Mouse (Mus musculus) CH12.LX (cell line): ENCODE results near the gene Foxred1. TPM values are rescaled to one million over a fixed set of nuclear protein-coding genes. Genes with fewer than 3 reads are reported as not detected.
A peak's percentile ranks its signal among the peaks of the same experiment; 100 is the strongest.

Source experiments
- DNase-seq: peaks from one replicate; pipeline ENCODE4 v3.0.0-alpha.2; 2013; ENCODE audit errors: extremely low read depth
- H3K27ac ChIP-seq: 2 replicates; pipeline ENCODE4 v1.5.1; 2012; ENCODE audit warnings: low read depth, mild to moderate bottlenecking, control low read depth, moderate library complexity; ENCODE audit not compliant: insufficient read depth
- H3K27me3 ChIP-seq: replicated peaks from 2 replicates; pipeline ENCODE3; 2012; ENCODE audit warnings: inconsistent platforms
- H3K36me3 ChIP-seq, 2 experiments: replicated peaks in 1 of 2; 2 replicates each; pipeline versions ENCODE3 to v1.6.1; 2012; ENCODE audit warnings: inconsistent platforms in 1 of 2, low read length in 1 of 2, mild to moderate bottlenecking in 1 of 2, mixed read lengths in 1 of 2, moderate library complexity in 1 of 2; ENCODE audit not compliant: control insufficient read depth in 1 of 2, insufficient read depth in 1 of 2
- H3K4me1 ChIP-seq, 2 experiments: 2 replicates each; pipeline ENCODE4 v1.6.1; 2012; ENCODE audit warnings: inconsistent platforms in 1 of 2, moderate library complexity in 1 of 2; ENCODE audit not compliant: insufficient read depth in 2 of 2, control insufficient read depth in 1 of 2
- H3K4me2 ChIP-seq: 2 replicates; pipeline ENCODE4 v1.6.1; 2012; ENCODE audit warnings: low read depth, mild to moderate bottlenecking, control low read depth; ENCODE audit not compliant: poor library complexity, insufficient read depth, severe bottlenecking
- H3K4me3 ChIP-seq, 3 experiments: fragments of 150-350 bp in 1 of 3; sonication (generic) in 1 of 3; replicated peaks in 1 of 3; 2 replicates each; pipeline versions ENCODE3 to v1.5.1; 2011 to 2012; ENCODE audit warnings: low read depth in 2 of 3, low read length in 2 of 3, mild to moderate bottlenecking in 2 of 3, moderate library complexity in 2 of 3, control low read depth in 1 of 3, improper control_type of control experiment in 1 of 3, inconsistent platforms in 1 of 3, mixed read lengths in 1 of 3; ENCODE audit not compliant: poor library complexity in 1 of 3
- H3K79me2 ChIP-seq: replicated peaks from 2 replicates; pipeline ENCODE4 v1.6.1; 2012; ENCODE audit warnings: mild to moderate bottlenecking, moderate library complexity; ENCODE audit not compliant: control insufficient read depth, poor library complexity, insufficient read depth, severe bottlenecking; ENCODE audit errors: extremely low read depth
- H3K9ac ChIP-seq: 2 replicates; pipeline ENCODE4 v1.6.1; 2012; ENCODE audit warnings: low read depth, mild to moderate bottlenecking, control low read depth, moderate library complexity; ENCODE audit not compliant: insufficient read depth
- H3K9me3 ChIP-seq: replicated peaks from 2 replicates; pipeline ENCODE3; 2012; ENCODE audit warnings: low read length, inconsistent platforms, mixed read lengths
- CHD2 ChIP-seq: IDR thresholded peaks from 2 replicates; pipeline ENCODE4 v1.6.1; 2011; ENCODE audit warnings: low read length, improper control_type of control experiment
- E2F4 ChIP-seq: IDR thresholded peaks from 2 replicates; pipeline ENCODE4 v1.6.1; 2011; ENCODE audit warnings: low read depth, low read length, improper control_type of control experiment; ENCODE audit not compliant: insufficient replicate concordance
- ELF1 ChIP-seq: IDR thresholded peaks from 2 replicates; pipeline ENCODE4 v1.6.1; 2014; ENCODE audit warnings: low read depth, mild to moderate bottlenecking, inconsistent platforms, low read length, improper control_type of control experiment
- GABPA ChIP-seq: IDR thresholded peaks from 2 replicates; pipeline ENCODE4 v1.6.1; 2012; ENCODE audit warnings: low read depth, low read length, improper control_type of control experiment, inconsistent platforms; ENCODE audit not compliant: insufficient replicate concordance
- JUN ChIP-seq: IDR thresholded peaks from 2 replicates; pipeline ENCODE4 v1.6.1; 2011; ENCODE audit warnings: low read depth, mild to moderate bottlenecking, low read length, improper control_type of control experiment, moderate library complexity; ENCODE audit not compliant: insufficient read depth
- MAFK ChIP-seq: IDR thresholded peaks from 2 replicates; pipeline ENCODE4 v1.6.1; 2011; ENCODE audit warnings: low read length, improper control_type of control experiment; ENCODE audit not compliant: insufficient replicate concordance
- MAZ ChIP-seq: IDR thresholded peaks from 2 replicates; pipeline ENCODE4 v1.6.1; 2012; ENCODE audit warnings: low read depth, mild to moderate bottlenecking, inconsistent platforms, low read length, improper control_type of control experiment, moderate library complexity
- MXI1 ChIP-seq: IDR thresholded peaks from 2 replicates; pipeline ENCODE4 v1.6.1; 2011; ENCODE audit warnings: mild to moderate bottlenecking, low read depth, low read length, improper control_type of control experiment
- MYC ChIP-seq: IDR thresholded peaks from 2 replicates; pipeline ENCODE4 v1.6.1; 2011; ENCODE audit warnings: low read depth, mild to moderate bottlenecking, improper control_type of control experiment, low read length
- NELFE ChIP-seq: IDR thresholded peaks from 2 replicates; pipeline ENCODE4 v1.6.1; 2011; ENCODE audit warnings: low read depth, low read length, improper control_type of control experiment
- NRF1 ChIP-seq: IDR thresholded peaks from 2 replicates; pipeline ENCODE4 v1.6.1; 2014; ENCODE audit warnings: low read depth, mild to moderate bottlenecking, inconsistent platforms, low read length, improper control_type of control experiment, moderate library complexity
- PAX5 ChIP-seq: IDR thresholded peaks from 2 replicates; pipeline ENCODE4 v1.6.1; 2012; ENCODE audit warnings: low read length, inconsistent platforms, mixed read lengths
- POLR2A ChIP-seq: IDR thresholded peaks from 2 replicates; pipeline ENCODE4 v1.6.1; 2011; ENCODE audit warnings: low read depth, mild to moderate bottlenecking, improper control_type of control experiment, low read length
- POLR2AphosphoS2 ChIP-seq: IDR thresholded peaks from 2 replicates; pipeline ENCODE4 v1.6.1; 2011; ENCODE audit warnings: low read depth, low read length, improper control_type of control experiment
- RAD21 ChIP-seq: IDR thresholded peaks from 2 replicates; pipeline ENCODE4 v1.6.1; 2011; ENCODE audit warnings: low read depth, mild to moderate bottlenecking, low read length, improper control_type of control experiment, moderate library complexity
- RCOR1 ChIP-seq: conservative IDR thresholded peaks from 2 replicates; pipeline ENCODE4 v1.6.1; 2012; ENCODE audit warnings: low read depth, mild to moderate bottlenecking, inconsistent platforms, low read length, improper control_type of control experiment
- SIN3A ChIP-seq: IDR thresholded peaks from 2 replicates; pipeline ENCODE4 v1.6.1; 2012; ENCODE audit warnings: low read length, improper control_type of control experiment, inconsistent platforms
- SMC3 ChIP-seq: IDR thresholded peaks from 2 replicates; pipeline ENCODE4 v1.6.1; 2011; ENCODE audit warnings: low read depth, low read length, improper control_type of control experiment
- TBP ChIP-seq: conservative IDR thresholded peaks from 2 replicates; pipeline ENCODE4 v1.6.1; 2011; ENCODE audit warnings: low read depth, low read length, improper control_type of control experiment
- TCF12 ChIP-seq: IDR thresholded peaks from 2 replicates; pipeline ENCODE4 v1.6.1; 2014; ENCODE audit warnings: low read depth, mild to moderate bottlenecking, inconsistent platforms, low read length, improper control_type of control experiment
- UBTF ChIP-seq: IDR thresholded peaks from 2 replicates; pipeline ENCODE4 v1.6.1; 2012; ENCODE audit warnings: low read depth, mild to moderate bottlenecking, inconsistent platforms, low read length, improper control_type of control experiment, moderate library complexity
- USF1 ChIP-seq: IDR thresholded peaks from 2 replicates; pipeline ENCODE4 v1.6.1; 2014; ENCODE audit warnings: low read depth, mild to moderate bottlenecking, inconsistent platforms, low read length, improper control_type of control experiment
- USF2 ChIP-seq: conservative IDR thresholded peaks from 2 replicates; pipeline ENCODE4 v1.6.1; 2011; ENCODE audit warnings: low read depth, low read length, improper control_type of control experiment
- ZC3H11A ChIP-seq: IDR thresholded peaks from 2 replicates; pipeline ENCODE4 v1.6.1; 2012; ENCODE audit warnings: low read depth, mild to moderate bottlenecking, inconsistent platforms, low read length, improper control_type of control experiment
- ZKSCAN1 ChIP-seq: IDR thresholded peaks from 2 replicates; pipeline ENCODE4 v1.6.1; 2012; ENCODE audit warnings: low read depth, inconsistent platforms, low read length, improper control_type of control experiment, borderline replicate concordance
- ZMIZ1 ChIP-seq: IDR thresholded peaks from 2 replicates; pipeline ENCODE4 v1.6.1; 2012; ENCODE audit warnings: low read depth, mild to moderate bottlenecking, inconsistent platforms, low read length, improper control_type of control experiment
- ZNF384 ChIP-seq: IDR thresholded peaks from 2 replicates; pipeline ENCODE4 v1.6.1; 2012; ENCODE audit warnings: low read depth, low read length, improper control_type of control experiment, inconsistent platforms
- dilution Hi-C: fragments of 300-500 bp; cut with MboI; formaldehyde crosslinking; loops from 2 replicates; pipeline ENCODE4 v1.14.3; 2020; ENCODE audit warnings: low sequenced_read_pairs; ENCODE audit not compliant: extremely low pct_unique_long_range_greater_than_20kb, extremely low pct_ligation_motif_present
- in situ Hi-C: fragments of 300-500 bp; cut with MboI; formaldehyde crosslinking; loops from 3 replicates; pipeline ENCODE4 v1.14.3; 2019; ENCODE audit warnings: low sequenced_read_pairs, low pct_ligation_motif_present, low pct_unique_long_range_greater_than_20kb, mixed read lengths
- polyA plus RNA-seq: library from polyadenylated mRNA; unstranded; fragments of >175 nt; gene quantifications from 2 replicates; pipeline ENCODE4 v1.2.1, GENCODE M21; 2012; ENCODE audit warnings: low read depth; ENCODE audit not compliant: insufficient read length
- total RNA-seq, 2 experiments: library from RNA; depleted of rRNA; stranded (reverse); fragments of 300-350 nt in 1 of 2; fragments of >200 nt in 1 of 2; gene quantifications; 2 replicates each; pipeline ENCODE4 v1.2.3; 2012 to 2014

Gene Foxred1
- total and polyA plus RNA-seq, 3 experiments: 31.1 to 69.1 (median 40.3) TPM

GRCm38 (mm10) chr9:35175251-35176123, 35.4 kb downstream of the Foxred1 start, which contains the start of gene Dcps (continued):
- TF ChIP-seq ZMIZ1: peak; percentile 78
- peak; percentile 48; the same call in 1 of the 2 replicates for TF ChIP-seq NELFE
- TF ChIP-seq ELF1: peak; percentile 87
- TF ChIP-seq ZKSCAN1: no peak
- TF ChIP-seq ZNF384: no peak
- no peak for TF ChIP-seq RAD21
- peak; percentile 85 for TF ChIP-seq MXI1
- TF ChIP-seq RCOR1: peak; percentile 70; the same call in 1 of the 2 replicates
- TF ChIP-seq SMC3: no peak

DNA sequence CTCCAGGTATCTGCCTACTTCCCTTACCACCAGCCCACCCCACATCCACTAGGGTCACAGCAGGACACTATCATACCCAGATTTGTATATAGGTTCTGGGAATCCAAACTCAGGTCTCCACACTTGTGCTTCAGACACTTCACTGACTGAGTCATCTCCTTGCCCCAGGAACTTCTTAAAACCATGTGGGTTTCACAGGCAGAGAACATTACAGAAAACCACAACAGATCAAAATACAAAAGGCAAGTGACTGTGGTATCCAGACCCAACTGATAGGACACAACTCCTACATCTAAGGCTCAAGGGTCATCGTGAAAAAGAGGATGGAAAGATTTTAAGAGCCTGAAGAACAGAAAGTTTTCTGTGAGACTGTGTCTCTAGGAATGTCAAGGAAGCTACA, 37.5 kb downstream of the Foxred1 start:
- no peak for DNase-seq
- Histone ChIP-seq H3K27me3 (no peaks in the 10 kb centered on the region), H3K9me3 (no peaks in the 10 kb centered on the region), H3K9ac (no peak overlapping the region), H3K36me3 (peaks cover 15 to 36% of the 10 kb centered on the region in 2 experiments), H3K4me2 (no peak overlapping the region), H3K4me3 (no peak overlapping the region), H3K27ac (no peak overlapping the region), H3K79me2 (peaks cover 8% of the 10 kb centered on the region), H3K4me1 (peaks cover 5 to 26% of the 10 kb centered on the region in 2 experiments; a peak in 3 of 4 replicates)
- in situ Hi-C loops: no loop called here
- dilution Hi-C loops: no loop called here
- TF ChIP-seq RCOR1 (no peak), POLR2AphosphoS2 (no peak), MAZ (no peak), ZNF384 (no peak), POLR2A (no peak), CHD2 (no peak), UBTF (no peak), NELFE (no peak), TBP (no peak)

GRCm38 (mm10) chr9:35170071-35170470, 40.8 kb downstream of the Foxred1 start:
- peaks cover 22 to 65% of the 10 kb centered on the region in 2 experiments for H3K36me3 ChIP-seq
- dilution Hi-C loops: no loop called here

More at GRCm38 (mm10) chr9:35170071-35170470, 40.8 kb downstream of the Foxred1 start:
- Histone ChIP-seq H3K79me2 (peaks cover 5% of the 10 kb centered on the region), H3K9ac (no peak overlapping the region), H3K4me3 (no peak overlapping the region), H3K27me3 (no peaks in the 10 kb centered on the region), H3K4me2 (no peak overlapping the region), H3K4me1 (peaks cover 5 to 19% of the 10 kb centered on the region in 2 experiments; a peak in 3 of 4 replicates), H3K27ac (no peak overlapping the region)
- TF ChIP-seq CHD2 (no peak), ZMIZ1 (no peak), MYC (no peak), UBTF (no peak), NRF1 (no peak), SIN3A (no peak), USF2 (no peak), TBP (no peak), GABPA (no peak), MAFK (no peak), USF1 (no peak), MXI1 (no peak), TCF12 (no peak), ELF1 (no peak), ZKSCAN1 (no peak), PAX5 (no peak), SMC3 (no peak), ZC3H11A (no peak), JUN (no peak), E2F4 (no peak)
- TF ChIP-seq, all 38 proteins: peak for 0
- in situ Hi-C loops: no loop called here
- DNase-seq: no peak
- H3K9me3 ChIP-seq: no peaks in the 10 kb centered on the region
